Mouse (Mus musculus): ENCODE data around the gene Rab44.
A peak's percentile ranks its signal among the peaks of the same experiment; 100 is the strongest.
"Not testable (repeated sequence)": the region's sequence is repeated elsewhere in the genome, so short reads cannot be mapped to it uniquely, and the experiment has no call there.

The Rab44 gene

DNA sequence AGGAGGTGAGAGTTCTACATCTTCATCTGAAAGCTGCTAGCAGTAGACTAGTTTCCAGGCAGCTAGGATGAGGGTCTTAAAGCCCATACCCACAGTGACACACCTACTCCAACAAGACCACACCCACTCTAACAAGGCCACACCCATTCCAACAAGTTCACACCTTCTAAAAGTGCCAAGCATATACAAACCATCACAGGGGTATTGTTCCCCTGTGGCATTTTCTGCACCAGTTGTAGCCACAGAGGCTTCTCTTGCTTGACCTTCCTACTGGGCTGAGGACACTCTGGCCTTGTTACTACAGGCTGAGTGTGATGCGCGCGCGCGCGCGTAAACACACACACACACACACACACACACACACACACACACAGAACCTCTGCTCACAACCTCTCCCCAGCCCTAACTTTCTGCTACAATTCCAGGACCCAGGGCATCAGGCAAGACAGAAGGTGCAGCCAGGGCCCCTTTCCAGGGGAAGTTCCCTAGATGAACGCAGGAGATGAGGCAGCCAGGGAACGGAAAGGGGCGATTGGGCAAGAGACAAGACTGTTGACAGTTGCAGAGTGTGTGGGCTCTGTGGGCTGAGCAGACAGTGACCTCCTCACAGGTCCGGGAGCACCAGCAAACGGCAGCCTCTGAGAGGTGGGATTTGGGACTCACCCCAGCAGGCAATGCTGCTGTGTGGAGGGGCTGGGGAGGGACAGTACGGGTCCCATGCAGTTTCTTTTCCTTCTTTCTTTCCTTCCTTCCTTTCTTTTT is at the start of gene Rab44:
Rab44 (plus strand) TSS at position 555 of the 762 bp plus-strand sequence.
- DNase-seq (ENCODE audit: low spot score), result no peak

DNA sequence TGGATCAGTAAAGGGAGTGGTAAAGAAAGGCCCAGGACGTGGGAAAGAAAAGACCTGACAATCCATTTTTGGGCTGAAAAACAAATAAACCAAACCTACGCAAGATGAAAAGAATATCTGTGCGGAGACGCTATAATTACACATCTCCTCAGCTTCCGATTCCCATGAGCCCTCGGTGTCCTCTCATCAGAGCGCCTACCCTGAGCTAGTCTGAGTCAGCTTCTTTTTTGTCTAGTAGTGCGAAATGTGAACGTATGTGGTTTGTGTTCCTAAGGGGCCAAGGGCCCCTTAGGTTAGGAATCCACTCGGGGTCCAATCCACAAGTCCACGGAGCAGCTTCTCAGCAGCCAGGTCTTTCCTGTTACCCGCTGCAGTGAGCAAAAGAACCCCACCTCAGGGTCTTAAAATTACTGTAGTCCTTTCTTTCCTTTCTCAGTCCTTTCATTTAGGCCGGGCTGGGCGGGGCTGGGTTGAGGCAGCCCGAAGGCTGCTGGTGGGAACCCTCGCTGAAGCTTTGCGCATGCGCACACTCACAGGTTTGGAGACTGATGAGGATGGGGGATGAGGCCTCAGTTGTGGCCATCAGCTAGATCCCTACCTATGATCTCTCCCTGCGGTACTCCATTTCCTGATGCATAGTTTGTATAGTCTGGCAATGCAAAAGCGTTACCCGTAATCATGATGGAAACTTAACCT is 48.6 kb upstream of the Rab44 start:
- no peak for DNase-seq (ENCODE audit: low spot score)

DNA sequence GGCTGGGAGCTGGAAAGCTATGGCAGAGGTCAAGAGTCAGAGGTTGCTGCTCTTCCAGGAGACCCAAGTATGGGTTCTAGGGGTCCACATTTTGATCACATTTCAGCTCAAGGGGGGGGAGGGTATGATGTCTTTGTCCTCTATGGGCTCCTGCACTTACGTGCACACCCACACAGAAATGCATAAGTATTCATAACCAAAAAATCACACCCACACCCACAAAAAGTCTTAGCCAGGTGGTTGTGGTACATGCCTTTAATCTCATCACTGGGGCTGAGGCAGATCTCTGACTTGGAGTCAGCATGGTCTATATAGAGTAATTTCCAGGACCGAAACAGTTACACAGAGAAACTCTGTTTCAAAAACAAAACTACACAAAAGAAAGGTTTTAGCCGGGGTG is 48.0 kb upstream of the Rab44 start:
- DNase-seq (ENCODE audit: low spot score), result no peak

DNA sequence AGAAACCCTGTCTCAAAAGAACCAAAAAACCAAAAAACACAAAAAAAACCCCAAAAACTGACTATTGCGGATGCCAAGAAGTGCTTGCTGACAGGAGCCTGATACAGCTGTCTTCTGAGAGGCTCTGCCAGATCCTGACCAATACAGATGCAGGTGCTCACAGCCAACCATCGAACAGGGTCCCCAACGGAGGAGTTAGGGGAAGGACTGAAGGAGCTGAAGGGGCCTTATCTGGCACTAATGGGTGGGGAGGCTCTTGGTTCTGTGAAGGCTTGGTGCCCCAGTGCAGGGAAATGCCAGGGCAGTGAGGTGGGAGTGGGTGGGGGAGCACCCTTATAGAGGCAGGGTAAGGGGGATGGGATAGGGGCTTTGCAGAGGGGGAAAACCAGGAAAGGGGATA is 46.5 kb upstream of the Rab44 start:
- not testable (repeated sequence) for DNase-seq (ENCODE audit: low spot score)

DNA sequence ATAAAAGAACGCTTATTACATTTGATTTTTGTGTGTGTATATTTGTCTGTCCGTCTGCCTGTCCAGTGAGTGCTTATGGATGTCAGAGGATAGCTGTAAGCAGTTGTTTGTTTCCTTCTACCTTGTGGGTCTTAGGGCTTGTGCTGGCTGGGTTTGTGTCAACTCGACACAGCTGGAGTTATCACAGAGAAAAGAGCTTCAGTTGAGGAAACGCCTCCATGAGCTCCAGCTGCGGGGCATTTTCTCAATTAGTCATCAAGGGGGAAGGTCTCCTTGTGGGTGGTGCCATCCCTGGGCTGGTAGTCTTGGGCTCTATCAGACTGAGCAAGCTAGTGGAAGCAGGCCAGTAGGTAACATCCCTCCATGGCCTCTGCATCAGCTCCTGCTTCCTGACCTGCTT is 46.1 kb upstream of the Rab44 start:
- no peak for DNase-seq (ENCODE audit: low spot score)

DNA sequence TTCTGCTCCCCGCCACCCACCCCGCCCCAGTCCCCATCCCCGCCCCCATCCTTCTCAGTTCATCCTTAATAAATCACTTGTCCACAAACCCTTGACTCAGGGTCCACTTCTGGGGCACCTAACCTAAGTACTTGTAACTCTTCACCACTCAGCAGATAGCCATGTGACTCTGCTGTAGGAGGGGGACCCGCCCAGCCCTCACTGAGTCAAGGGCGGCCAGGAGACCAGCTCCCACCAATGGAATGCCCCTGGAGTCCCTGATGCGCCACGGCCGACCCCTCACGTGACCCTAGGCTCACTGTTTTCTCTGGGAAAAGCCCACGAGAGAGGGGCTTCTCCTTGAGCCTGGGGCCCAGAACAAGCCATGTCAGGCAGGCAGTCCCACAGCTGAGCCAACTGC is 44.9 kb upstream of the Rab44 start:
- DNase-seq (ENCODE audit: low spot score), result no peak

DNA sequence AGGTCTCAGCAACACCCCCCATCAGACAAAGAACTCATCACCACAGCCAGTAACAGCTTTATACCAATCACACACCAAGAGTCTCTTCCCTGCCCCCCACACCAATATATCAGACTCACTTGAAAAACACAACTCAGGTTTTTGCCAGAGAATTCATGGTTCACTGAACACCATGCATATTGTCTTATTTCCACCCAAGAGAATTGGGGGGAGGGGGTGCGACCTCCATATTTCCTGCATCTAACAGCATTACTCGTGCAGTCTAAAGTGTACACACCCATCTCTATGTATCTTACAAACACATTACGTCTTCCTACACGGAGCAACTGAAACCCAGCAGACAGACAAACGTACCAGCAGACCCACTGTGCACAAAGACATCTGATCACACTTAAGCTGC is 42.1 kb upstream of the Rab44 start:
- no peak for DNase-seq (ENCODE audit: low spot score)

DNA sequence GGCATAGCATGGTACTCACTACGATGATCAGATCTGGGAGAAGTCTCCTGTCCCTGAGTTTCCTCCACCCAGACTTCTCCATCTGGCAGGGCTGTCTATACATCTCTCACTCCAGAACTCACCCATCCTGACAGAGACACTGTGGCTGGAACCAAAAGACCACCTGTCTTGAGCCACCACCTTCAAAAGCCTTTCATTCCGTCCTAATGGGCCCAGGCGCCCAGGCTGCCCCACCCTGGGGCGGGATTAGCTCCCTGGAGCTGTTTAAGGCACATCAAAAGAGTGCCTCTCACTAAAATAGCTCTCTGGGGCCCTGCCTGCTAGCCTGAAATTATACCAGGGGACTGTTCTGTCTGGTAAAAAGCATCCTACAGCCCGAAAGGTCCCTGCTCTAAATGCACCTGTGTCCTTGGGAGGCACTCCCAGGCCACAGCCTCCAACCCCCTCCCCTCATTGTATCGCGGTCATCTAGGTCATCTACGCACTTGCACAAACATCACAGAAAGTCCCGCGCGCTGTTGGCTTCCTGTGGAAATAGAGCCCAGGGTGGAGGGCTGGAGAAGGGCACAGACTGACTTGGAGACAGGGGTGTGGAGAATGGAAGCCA is 41.1 kb upstream of the Rab44 start:
- no peak for DNase-seq (ENCODE audit: low spot score)

DNA sequence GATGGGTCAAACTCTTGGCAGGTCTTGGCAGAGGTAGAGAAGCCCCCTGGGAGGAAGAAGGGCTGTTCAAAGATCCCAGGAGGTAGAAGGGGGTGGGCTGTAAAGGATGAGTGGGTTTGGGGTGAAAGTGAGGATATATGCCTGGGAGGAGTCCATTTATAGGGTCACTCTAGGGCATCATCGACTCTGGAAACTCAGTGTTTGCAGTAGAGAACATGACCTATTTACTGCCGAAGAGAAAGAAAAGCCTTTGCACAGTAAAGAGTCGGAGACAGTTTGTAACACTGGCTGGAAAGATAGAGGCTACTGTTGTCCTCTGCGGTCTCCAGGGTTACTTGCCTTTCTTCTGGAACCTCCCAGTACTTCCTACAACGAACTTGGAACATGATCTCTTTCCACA is 40.6 kb upstream of the Rab44 start:
- no peak for DNase-seq (ENCODE audit: low spot score)

DNA sequence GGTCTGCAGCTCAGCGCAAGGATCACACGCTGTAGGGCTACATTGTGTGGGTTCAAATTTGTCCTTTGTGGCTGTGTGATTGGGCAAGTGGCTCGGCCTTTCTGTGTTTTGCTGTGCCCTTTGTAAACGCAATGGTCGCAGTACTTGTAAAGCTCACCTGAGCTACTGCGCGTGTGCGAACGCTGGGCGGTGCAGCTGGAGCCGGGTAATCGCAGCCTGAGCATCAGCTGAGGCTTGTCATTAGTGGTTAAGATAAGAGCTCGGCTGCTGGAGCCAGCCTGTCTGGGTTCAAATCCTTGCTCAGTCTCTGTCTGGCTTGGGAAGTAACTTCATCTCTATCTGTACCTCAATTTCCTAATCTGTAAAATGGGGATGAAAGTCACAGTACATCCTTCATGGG is 39.9 kb upstream of the Rab44 start:
- no peak for DNase-seq (ENCODE audit: low spot score)

DNA sequence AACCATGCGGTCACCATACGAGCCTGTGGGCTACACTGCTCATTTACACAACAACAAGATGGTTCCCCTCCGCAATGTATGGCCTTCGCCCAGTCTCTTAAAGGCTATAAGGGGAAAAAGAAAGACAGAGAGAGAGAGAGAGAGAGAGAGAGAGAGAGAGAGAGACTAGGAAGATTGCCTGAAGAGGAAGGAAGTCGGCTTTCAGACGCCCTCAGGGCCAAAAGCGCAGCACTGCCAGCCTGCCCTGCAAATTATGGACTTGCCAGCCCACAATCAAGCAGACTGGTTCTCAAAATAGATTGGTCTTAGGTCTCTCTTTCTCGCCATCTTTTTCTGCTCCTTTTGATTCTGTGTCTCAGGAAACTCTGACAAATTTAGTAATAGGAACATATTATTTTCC is 37.7 kb upstream of the Rab44 start:
- DNase-seq (ENCODE audit: low spot score), result no peak

DNA sequence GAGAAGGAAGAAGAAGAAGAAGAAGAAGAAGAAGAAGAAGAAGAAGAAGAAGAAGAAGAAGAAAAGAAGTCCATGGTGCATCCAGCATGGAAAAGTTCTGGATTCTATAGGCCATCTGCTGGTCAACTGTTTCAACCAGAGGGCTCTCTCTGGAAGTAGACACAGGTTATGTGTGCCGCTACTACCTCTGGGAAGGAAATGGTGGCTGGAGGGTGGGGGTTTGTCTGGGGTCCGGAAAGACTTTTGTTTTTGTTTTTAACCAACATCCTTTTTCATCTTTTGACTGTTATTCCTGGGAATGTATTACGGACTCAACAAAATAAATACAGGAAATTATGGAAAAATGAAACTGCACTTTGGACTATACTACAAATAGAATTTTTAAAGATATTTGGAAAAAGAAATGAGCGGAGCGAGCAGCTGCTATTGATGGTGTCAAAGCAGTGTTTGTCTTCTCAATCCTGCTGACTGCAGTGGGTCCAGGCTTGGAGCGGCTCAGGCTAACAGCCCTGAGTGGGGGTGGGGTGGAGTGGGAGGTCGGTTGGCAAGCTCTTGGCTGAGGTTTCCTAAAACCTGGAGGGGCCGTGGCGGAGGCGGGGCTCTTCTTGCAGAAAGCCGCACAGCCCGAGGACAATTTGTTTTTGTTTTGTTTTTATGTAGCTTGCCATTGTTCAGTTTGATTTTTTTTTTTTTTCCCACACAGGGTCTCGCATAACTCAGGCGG is 36.0 kb upstream of the Rab44 start:
- no peak for DNase-seq (ENCODE audit: low spot score)

DNA sequence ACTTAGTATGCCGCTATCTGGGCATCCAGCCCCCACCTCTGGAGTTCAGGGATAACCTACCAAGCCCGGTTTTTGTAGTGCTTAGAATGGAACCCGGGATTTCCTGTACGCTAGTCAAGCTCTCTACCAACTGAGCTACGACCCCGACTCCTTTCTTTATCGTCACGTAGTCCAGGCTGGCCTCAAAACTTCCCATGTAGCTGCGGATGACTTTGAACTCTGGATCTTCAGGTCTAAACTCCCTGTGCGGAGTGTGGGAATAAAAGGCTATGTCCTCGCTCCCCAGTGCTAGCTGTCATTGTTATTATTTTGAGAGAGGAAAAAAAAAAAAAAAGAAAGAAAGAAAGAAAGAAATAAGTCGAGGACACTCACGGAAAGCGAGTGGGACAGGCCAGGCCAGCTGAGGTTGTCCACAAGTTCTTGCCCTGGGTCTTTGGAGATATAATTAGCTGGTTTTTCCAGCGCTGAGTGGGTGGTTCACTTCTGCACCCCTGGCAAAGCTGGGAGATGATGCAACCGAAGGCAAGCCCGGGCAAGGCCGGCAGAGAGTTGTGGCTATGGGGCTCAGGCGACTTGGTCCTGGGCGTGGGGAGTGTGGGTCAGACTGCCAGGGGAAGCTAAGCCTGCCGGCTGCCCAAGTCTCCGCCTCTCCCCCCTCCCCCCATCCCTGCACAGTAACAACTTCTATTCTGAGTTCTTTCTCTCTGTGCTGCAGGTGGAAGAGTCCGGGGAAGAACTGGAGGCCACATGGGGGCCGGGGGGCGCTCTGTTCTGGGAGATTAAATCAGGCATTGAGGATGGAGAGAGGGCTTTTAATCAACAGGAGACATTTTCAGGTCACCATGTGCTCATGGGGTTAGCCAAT is 35.2 kb upstream of the Rab44 start:
- peak; percentile 33 for DNase-seq (ENCODE audit: low spot score)

DNA sequence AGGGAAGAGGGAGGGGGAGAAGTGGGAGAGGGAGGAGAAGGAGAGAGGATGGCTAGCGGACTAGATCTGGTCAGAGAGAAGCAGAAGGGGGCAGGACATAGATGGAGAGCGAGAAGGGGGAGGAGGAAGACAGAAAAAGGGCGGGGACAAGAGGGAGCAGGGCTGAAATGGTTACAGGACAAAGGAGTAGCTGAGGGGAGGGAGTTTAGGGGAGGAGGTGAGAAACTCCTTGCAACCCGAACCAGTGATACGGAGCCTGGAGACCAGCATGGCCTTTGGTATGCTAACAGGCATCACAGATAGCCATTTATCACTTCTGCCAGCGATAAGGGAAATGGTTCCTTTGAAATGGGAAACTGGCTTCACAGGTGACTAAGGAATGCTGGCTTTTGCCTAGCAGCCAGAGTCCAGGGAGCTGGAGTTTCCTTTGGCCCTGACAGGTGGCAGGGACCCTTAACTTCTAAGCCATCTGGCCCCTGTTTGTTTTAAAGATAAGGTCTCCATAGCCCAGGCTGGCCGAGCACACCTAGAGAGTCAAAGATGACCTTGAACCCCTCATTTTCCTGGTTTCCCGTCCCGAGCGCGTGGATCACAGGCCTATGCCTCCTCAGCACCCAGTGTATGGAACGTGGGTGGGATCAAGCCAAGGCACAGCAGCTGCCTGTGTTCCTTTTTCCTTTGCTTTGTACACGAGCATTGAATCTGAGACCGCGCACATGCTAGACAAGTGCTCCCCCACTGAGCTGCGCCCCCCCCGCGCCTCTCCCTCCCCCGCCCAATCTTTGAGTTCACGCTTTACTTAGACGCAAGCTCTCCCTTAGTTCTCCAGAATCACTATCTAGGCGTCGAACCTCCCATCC is 33.0 kb upstream of the Rab44 start:
- no peak for DNase-seq (ENCODE audit: low spot score)

DNA sequence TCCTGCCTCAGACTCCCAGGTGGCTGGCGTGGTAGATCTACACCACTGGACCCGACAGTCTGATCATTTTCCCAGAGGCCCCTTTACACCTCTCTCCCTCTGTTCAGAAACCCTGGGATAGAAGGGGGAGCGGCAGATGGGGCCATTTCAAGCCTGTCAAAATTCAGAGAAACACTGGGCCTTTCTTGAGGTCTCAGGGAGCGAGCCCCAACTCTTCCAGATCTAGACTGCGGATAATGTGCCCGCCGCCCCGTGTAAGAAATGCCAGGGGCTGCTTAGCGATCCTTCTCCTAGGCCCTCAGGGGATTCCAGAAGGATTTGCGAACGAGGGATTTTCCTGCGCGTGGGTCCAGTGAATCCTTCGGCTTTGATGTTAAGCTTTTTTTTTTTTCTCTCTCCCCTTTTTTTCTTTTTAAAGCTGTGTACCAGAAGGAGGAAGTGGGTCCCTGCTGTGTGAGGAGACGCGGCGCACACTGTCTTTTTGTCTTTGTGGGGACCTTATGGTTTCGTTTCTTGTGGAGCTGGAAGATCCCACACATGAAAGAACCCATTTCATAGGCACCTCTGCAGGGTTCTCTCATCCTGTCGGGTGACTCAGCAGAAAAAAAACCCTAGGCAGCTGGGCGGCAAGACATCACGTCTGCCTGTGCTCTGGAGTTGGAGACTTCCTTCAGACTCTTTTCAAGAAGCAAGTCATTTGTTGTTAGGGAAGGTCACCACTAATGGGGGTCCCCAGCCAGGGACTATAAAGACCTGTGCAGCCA is 32.1 kb upstream of the Rab44 start:
- peak; percentile 60 for DNase-seq (ENCODE audit: low spot score)

DNA sequence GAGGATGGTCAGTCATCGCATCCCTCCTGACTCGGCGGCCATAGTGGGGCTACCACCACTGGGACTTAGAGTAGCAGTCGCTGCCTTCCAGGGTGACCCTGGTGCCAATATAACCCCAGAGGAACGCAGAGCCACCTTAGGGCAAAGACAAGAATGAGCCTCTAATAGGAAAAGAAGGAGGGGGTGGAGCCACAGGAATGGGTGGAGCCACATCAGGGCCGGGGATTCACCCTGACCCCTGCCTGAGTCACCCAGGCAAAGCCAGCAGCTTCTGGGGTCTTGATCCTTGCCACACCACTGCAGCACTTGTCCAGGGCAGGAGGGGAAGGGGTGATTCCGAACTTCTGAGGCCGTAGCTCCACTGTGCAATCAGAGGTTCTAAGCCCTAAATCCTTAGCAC is 30.4 kb upstream of the Rab44 start:
- DNase-seq (ENCODE audit: low spot score), result no peak

DNA sequence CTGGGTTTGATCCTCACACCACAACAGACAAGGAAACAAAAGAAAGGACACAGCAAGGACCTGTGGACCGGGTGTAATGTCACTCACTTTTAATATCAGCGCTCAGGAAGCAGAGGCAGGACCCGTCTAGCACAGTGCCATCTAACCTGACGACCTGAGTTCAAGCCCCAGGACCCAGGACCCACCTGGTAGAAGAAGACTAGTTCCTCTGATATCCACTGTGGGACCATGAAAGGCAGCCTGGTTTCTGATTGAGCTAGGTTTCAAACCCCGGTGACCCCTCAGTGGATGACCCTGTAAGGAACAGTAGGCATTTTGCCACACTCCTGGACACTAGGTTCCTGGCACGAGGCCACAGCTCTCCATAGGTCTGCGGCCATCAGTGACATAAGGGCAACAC is 29.3 kb upstream of the Rab44 start:
- no peak for DNase-seq (ENCODE audit: low spot score)

DNA sequence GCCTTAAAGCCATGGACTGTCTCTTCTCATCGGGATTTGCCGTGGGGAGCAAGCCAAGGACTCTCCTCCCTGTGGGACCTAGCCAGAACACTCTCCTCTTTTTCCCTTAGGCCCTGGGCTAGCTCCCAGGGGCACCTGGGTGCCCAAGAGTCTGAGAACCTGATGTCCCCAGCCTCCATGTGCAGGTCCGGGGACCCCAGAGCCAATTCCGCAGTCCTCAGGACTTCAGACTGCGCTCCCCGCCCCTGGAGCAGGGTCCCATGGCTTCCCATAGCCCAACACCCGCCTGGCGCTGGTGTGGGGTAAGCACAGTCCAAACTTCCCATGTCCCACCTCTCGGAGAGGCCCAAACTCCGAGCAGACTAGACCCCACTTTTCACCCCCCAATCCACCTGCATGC is 28.7 kb upstream of the Rab44 start:
- DNase-seq (ENCODE audit: low spot score), result no peak

DNA sequence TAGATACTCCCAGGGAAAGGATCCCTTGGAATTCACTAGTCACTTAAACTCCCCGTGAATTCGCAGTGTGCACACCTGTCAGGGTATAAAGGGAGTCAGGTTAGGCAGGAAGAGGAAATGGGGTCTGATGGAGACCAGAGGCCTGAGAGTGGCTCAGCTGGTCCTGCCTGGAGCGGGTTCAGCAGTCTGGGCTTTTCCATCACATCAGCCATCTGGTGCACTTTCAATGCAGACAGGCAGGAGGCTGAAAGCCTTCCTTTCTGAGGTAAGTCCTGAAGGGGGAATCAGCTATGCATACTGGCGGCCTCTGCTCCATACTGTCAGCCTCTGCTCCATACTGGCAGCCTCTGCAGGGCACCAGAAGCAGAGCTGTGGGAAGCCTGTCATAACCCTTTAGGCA is 27.0 kb upstream of the Rab44 start:
- DNase-seq (ENCODE audit: low spot score), result no peak

DNA sequence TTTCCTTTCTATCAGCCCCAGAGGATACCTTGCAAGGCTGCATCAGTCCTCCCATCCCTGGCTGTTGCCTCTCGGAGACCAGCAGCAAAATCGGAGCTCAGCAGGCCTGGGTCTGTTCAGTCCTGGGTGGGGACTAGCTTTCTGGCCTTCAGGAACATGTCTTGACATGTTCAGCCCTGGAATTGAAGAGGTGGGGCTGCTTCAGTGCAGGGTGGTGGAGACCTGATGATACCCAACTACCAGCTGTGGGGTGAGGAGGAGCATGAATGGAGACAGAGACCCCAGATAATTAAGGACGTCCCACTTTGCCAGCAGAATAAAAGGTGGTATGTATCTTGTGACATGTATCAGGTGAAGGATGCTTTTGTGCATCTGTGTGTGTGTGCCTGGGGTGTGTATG is 23.2 kb upstream of the Rab44 start, which contains the start of gene Cdkn1a:
Cdkn1a (plus strand) TSS at position 201 of the 400 bp plus-strand sequence.
- no peak for DNase-seq (ENCODE audit: low spot score)
